Mouse (Mus musculus): ENCODE measurements around the gene Tenm2. TPM values are rescaled to one million over a fixed set of nuclear protein-coding genes. Genes with fewer than 3 reads are reported as not detected.

Tenm2 gene
- total RNA-seq, 4 experiments from 2014 or later, result 143 to 181 (median 156) TPM

DNA sequence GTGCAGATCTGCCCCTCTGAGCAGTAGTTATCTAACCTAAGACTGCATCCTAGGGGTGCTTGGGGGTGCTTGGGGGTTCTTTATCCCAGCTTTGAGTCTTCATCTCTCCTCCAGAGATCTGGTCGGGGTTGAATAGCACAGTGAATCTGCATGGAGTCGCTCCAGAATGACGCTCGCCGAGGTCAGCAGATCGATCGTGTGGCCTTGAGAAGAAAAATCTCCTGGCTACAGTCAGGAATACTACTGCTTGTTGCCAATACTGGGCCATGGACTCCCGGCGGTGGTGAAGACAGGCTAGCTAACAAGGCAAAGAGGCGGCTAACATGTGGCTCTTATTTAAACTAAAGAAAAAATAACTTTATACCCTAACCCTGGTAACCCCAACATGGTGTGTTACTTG lies 1267.5 kb downstream of the Tenm2 start:
- no peak for DNase-seq (ENCODE audit: low spot score in 2 of 2)

DNA sequence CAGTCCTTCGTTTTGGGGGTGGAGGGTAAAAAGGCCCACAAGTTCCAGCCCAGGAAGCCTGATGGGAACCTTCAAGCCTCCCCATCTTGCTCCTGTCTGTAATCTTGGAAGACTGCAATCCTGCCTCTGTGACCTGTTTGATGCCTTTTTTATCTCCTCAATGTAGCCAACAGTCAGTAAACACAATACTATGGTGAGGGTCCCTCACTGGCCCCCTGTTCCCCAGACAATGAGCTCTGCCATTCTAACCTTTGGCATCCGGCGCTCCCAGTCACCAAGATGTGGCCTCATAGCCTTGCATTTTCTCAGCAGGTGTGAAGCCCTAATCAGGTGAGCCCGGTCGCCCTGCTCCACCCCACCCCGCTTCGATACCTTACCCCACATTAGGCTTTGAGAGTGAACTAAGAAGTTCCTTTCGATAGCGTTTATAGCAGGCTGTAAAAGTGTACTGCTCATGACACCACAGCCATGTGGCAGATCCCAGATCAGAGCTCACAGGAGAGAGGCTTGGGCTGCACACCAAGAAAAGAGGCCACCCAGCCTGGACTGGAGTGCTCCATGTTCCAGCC lies 1271.7 kb downstream of the Tenm2 start:
- no peak for DNase-seq (ENCODE audit: low spot score in 2 of 2)

DNA sequence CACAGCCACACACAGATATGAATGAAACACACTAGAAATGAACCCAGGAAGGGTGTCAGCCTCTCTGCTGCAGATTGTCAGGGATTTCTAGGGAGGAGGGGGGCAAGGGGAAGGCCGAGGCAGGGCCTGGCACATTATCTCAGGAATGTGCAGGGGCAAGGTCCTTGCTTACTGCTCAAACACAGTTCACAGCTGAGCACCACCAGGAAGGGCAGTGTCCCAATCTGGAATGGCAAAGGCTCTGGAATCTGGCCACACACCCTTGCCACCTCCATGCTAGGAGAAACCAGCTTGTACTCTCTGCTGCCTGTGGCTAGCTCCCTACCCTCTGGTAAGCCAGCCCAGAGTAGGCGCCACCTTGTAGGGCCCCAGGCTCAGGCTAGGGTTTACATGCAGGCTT lies 1272.2 kb downstream of the Tenm2 start:
- no peak for DNase-seq (ENCODE audit: low spot score in 2 of 2)

DNA sequence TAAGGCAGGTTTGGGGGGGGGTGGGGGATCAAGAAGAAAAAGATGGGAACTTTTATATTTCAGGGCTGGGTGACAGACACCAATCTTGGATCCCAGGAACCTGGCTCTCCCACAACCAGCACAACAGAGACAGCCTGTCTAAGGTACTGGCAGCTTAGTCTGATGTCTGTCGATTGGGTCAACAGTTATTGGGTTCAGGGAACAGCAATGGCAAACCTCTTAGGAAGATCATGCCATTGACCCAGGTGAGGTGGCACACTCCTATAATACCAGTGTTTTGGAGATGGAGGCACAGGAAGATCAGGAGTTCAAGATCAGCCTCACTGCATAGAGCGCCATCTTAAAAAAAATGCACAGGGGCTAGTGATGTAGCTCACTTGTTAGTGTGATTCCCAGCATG lies 1273.3 kb downstream of the Tenm2 start:
- no peak for DNase-seq (ENCODE audit: low spot score in 2 of 2)

DNA sequence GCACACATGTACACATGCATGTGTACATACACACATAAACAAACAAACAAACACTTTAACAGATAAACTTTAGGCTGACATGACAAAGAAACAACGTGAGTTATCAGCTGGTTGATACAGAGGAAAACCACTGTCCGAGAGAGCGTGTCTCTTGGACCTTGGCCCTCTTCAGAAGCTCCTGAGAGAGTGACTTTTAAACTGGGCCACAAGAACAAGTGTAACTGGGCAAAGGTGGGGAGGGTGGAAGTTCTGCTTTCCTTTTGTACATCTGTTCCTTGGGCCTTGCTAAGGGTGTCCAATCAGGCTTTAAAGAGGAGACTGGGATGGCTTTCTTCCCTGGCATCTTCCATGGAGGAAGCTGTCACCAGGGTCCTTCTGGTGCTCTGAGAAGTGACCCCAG lies 1276.5 kb downstream of the Tenm2 start:
- no peak for DNase-seq (ENCODE audit: low spot score in 2 of 2)

Data from layer of hippocampus, adult 8-10 months (tissue).